Mouse (Mus musculus) forebrain, postnatal 0 days (tissue): Measurements from ENCODE around the gene Dcaf10. TPM values are rescaled to one million over a fixed set of nuclear protein-coding genes. Genes with fewer than 3 reads are reported as not detected.

ENCODE experiments used
- ATAC-seq: fragments of 200-750 bp; cut with Nextera tagmentation; 2 replicates; pipeline ENCODE4 v1.8.0; 2017; ENCODE audit warnings: mild to moderate bottlenecking, moderate library complexity
- DNase-seq: peaks from one replicate; pipeline ENCODE4 v3.0.0-alpha.2; 2015
- H3K27ac ChIP-seq: fragments of 300-500 bp; sonication (generic); 2 replicates; pipeline ENCODE4 v1.5.1; 2014; ENCODE audit warnings: low read depth, mild to moderate bottlenecking, antibody characterized with exemption, low read length, moderate library complexity, mixed read lengths
- H3K27me3 ChIP-seq: fragments of 300-500 bp; sonication (generic); 2 replicates; pipeline ENCODE4 v1.6.1; 2014; ENCODE audit warnings: mild to moderate bottlenecking, low read length, mixed read lengths; ENCODE audit not compliant: insufficient read depth
- H3K36me3 ChIP-seq: fragments of 300-500 bp; sonication (generic); 2 replicates; pipeline ENCODE4 v1.6.1; 2014; ENCODE audit warnings: mild to moderate bottlenecking, moderate library complexity; ENCODE audit not compliant: insufficient read depth
- H3K4me1 ChIP-seq: fragments of 300-500 bp; sonication (generic); 2 replicates; pipeline ENCODE4 v1.6.1; 2014; ENCODE audit warnings: antibody characterized with exemption; ENCODE audit not compliant: insufficient read depth
- H3K4me2 ChIP-seq: fragments of 300-500 bp; sonication (generic); 2 replicates; pipeline ENCODE4 v1.6.1; 2014; ENCODE audit warnings: low read depth, mild to moderate bottlenecking, moderate library complexity
- H3K4me3 ChIP-seq: fragments of 300-500 bp; sonication (generic); 2 replicates; pipeline ENCODE4 v1.5.1; 2014; ENCODE audit warnings: low read depth, low read length, mixed read lengths
- H3K9ac ChIP-seq: fragments of 300-500 bp; sonication (generic); 2 replicates; pipeline ENCODE4 v1.6.1; 2014; ENCODE audit warnings: mild to moderate bottlenecking
- H3K9me3 ChIP-seq: fragments of 300-500 bp; sonication (generic); 2 replicates; pipeline ENCODE4 v1.6.1; 2016; ENCODE audit warnings: low read length
- CTCF ChIP-seq: sonication (generic); IDR thresholded peaks from 2 replicates; pipeline ENCODE4 v1.5.1; 2016; ENCODE audit warnings: antibody characterized with exemption, control low read depth, low read depth
- whole genome bisulfite sequencing: fragments of 180-500 bp; shearing (Covaris S2); extraction: QIAGEN DNeasy Blood & Tissue Kit; methylation state at CpG from one replicate; pipeline ENCODE4 v1.1.7; 2014; 5-methylcytosine and 5-hydroxymethylcytosine counted together
- polyA plus RNA-seq: library from polyadenylated mRNA; unstranded; fragments of >200 nt; fragmentation: Nextera tagmentation; extraction: Ambion mirVana; gene quantifications from 2 replicates; pipeline ENCODE4 v1.2.1, GENCODE M21; 2015
- total RNA-seq: library from RNA; depleted of rRNA; stranded (reverse); fragments of >200 nt; gene quantifications from 2 replicates; pipeline ENCODE4 v1.2.3, GENCODE M21; 2014

Gene Dcaf10
- total and polyA plus RNA-seq, 2 experiments from 2014 or later = 9.6 to 22.6 TPM

GRCm38 (mm10) chr4:45418229-45418950 lies 76.5 kb downstream of the Dcaf10 start:
- DNase-seq = peak; percentile 88
- H3K4me2 ChIP-seq = peak overlapping the region; percentile 36
- peak; percentile 74 for ATAC-seq
- TF ChIP-seq CTCF = peak; percentile 87
- no peaks in the 10 kb centered on the region; the same call in 1 of the 2 replicates for H3K4me1 ChIP-seq
- peak overlapping the region; percentile 5; the same call in 1 of the 2 replicates for H3K27ac ChIP-seq
- no peaks in the 10 kb centered on the region for H3K27me3 ChIP-seq
- 16% methylated on average over 10 of the region's 11 CpGs for WGBS
- H3K36me3 ChIP-seq = no peaks in the 10 kb centered on the region
- no peak overlapping the region for H3K9ac ChIP-seq
- H3K4me3 ChIP-seq = no peak overlapping the region
- H3K9me3 ChIP-seq = no peaks in the 10 kb centered on the region

GRCm38 (mm10) chr4:45419051-45419450 lies 77.2 kb downstream of the Dcaf10 start:
- WGBS = 77% methylated on average over 4 of the region's 4 CpGs
- Histone ChIP-seq H3K27me3 (no peaks in the 10 kb centered on the region), H3K4me3 (no peak overlapping the region), H3K9ac (no peak overlapping the region), H3K9me3 (no peaks in the 10 kb centered on the region), H3K4me2 (peak overlapping the region; percentile 36; the same call in 1 of the 2 replicates), H3K27ac (no peak overlapping the region), H3K36me3 (no peaks in the 10 kb centered on the region), H3K4me1 (no peaks in the 10 kb centered on the region; the same call in 1 of the 2 replicates)
- ATAC-seq (no peak), DNase-seq (no peak)
- no peak for TF ChIP-seq CTCF

- H3K9ac ChIP-seq = 0 out of 2 replicates have a peak overlapping the region, but pooled peaks have one; percentile 31
- H3K4me3 ChIP-seq = no peak overlapping the region
- H3K27ac ChIP-seq = peak overlapping the region; percentile 35; the same call in 1 of the 2 replicates
- no peaks in the 10 kb centered on the region for H3K36me3 ChIP-seq
- DNase-seq (peak; percentile 39), ATAC-seq (no peak; the same call in 1 of the 2 replicates)
- no peak for TF ChIP-seq CTCF
- no peak overlapping the region for H3K4me2 ChIP-seq
- no peaks in the 10 kb centered on the region for H3K27me3 ChIP-seq
- H3K4me1 ChIP-seq = no peaks in the 10 kb centered on the region; the same call in 1 of the 2 replicates
- no peaks in the 10 kb centered on the region for H3K9me3 ChIP-seq
- 9% methylated on average over 3 of the region's 3 CpGs for WGBS
Observed at GRCm38 (mm10) chr4:45420733-45421132, 78.8 kb downstream of the Dcaf10 start.

GRCm38 (mm10) chr4:45421519-45422260 lies 79.8 kb downstream of the Dcaf10 start:
- Histone ChIP-seq H3K27me3 (no peaks in the 10 kb centered on the region), H3K4me2 (no peak overlapping the region), H3K4me1 (no peaks in the 10 kb centered on the region; the same call in 1 of the 2 replicates), H3K9ac (peak overlapping the region; percentile 31; the same call in 1 of the 2 replicates), H3K9me3 (no peaks in the 10 kb centered on the region), H3K36me3 (no peaks in the 10 kb centered on the region), H3K27ac (peak overlapping the region; percentile 64; the same call in 1 of the 2 replicates), H3K4me3 (no peak overlapping the region)
- no peak for DNase-seq
- no peak for ATAC-seq
- WGBS = 56% methylated on average over 11 of the region's 11 CpGs
- no peak for TF ChIP-seq CTCF

GRCm38 (mm10) chr4:45422640-45423039 lies 80.7 kb downstream of the Dcaf10 start:
- Histone ChIP-seq H3K27ac (no peak overlapping the region), H3K9me3 (no peaks in the 10 kb centered on the region), H3K36me3 (no peaks in the 10 kb centered on the region), H3K4me1 (no peaks in the 10 kb centered on the region; the same call in 1 of the 2 replicates), H3K4me2 (no peak overlapping the region), H3K4me3 (no peak overlapping the region), H3K9ac (no peak overlapping the region), H3K27me3 (no peaks in the 10 kb centered on the region)
- 84% methylated on average over 10 of the region's 10 CpGs for WGBS
- ATAC-seq (no peak), DNase-seq (no peak)
- TF ChIP-seq CTCF = no peak

- no peak overlapping the region for H3K9ac ChIP-seq
- H3K4me3 ChIP-seq = no peak overlapping the region
- no peaks in the 10 kb centered on the region for H3K9me3 ChIP-seq
- H3K4me1 ChIP-seq = no peaks in the 10 kb centered on the region; the same call in 1 of the 2 replicates
- no peak for TF ChIP-seq CTCF
- WGBS = 20% methylated on average over 8 of the region's 8 CpGs
- ATAC-seq (no peak), DNase-seq (no peak)
- no peak overlapping the region for H3K27ac ChIP-seq
- no peaks in the 10 kb centered on the region for H3K36me3 ChIP-seq
- H3K27me3 ChIP-seq = no peaks in the 10 kb centered on the region
- H3K4me2 ChIP-seq = no peak overlapping the region
Observed at GRCm38 (mm10) chr4:45423406-45423805, 81.5 kb downstream of the Dcaf10 start.
